Comparison of ENCODE assay signal across 35 mouse cellular contexts in genomic region chr11:21346020-21346419, GRCm38 (mm10).
"Had no signal": no experiment of that assay in that cellular context is flagged by ENCODE, and none has a peak within 500 bp of the region (broad histone marks: within the 10 kb centered on the region; RNA-seq: fewer than 3 reads in every experiment).

No protein-coding gene starts in this region.

- H3K4me1 ChIP-seq: heart, embryonic 12.5 days; heart, embryonic 15.5 days; hindbrain, embryonic 10.5 days; hindbrain, embryonic 12.5 days; hindbrain, embryonic 13.5 days; hindbrain, embryonic 15.5 days; intestine, embryonic 15.5 days; kidney, embryonic 15.5 days had no signal

- H3K9me3 ChIP-seq: heart, embryonic 10.5 days; heart, embryonic 12.5 days; heart, embryonic 13.5 days; heart, embryonic 15.5 days; hindbrain, embryonic 10.5 days; hindbrain, embryonic 12.5 days; hindbrain, embryonic 13.5 days; hindbrain, embryonic 15.5 days; intestine, embryonic 15.5 days; kidney, embryonic 15.5 days had no signal

- H3K4me3 ChIP-seq: heart, adult 2 months; heart, embryonic 10.5 days; heart, embryonic 12.5 days; heart, embryonic 13.5 days; heart, embryonic 15.5 days; hindbrain, embryonic 10.5 days; hindbrain, embryonic 12.5 days; hindbrain, embryonic 13.5 days; hindbrain, embryonic 15.5 days; intestine, embryonic 15.5 days; kidney, embryonic 15.5 days; layer of hippocampus, adult 2 months had no signal

- H3K9ac ChIP-seq: heart, embryonic 12.5 days; heart, embryonic 13.5 days; heart, embryonic 15.5 days; hindbrain, embryonic 12.5 days; hindbrain, embryonic 13.5 days; hindbrain, embryonic 14.5 days; hindbrain, embryonic 15.5 days; intestine, embryonic 15.5 days; kidney, embryonic 15.5 days had no signal

- H3K4me2 ChIP-seq: heart, embryonic 11.5 days; heart, embryonic 12.5 days; heart, embryonic 13.5 days; heart, embryonic 15.5 days; hindbrain, embryonic 12.5 days; hindbrain, embryonic 13.5 days; hindbrain, embryonic 14.5 days; hindbrain, embryonic 15.5 days; intestine, embryonic 15.5 days; kidney, embryonic 15.5 days had no signal

- ATAC-seq: hindbrain, embryonic 16.5 days; hindbrain, postnatal 0 days; inflammation-experienced regulatory T-cells, adult 6 months; intestine, embryonic 15.5 days; intestine, embryonic 16.5 days; intestine, postnatal 0 days had no signal

- DNase-seq: heart, adult 2 months; heart, postnatal 10 days; heart, postnatal 14 days; heart, postnatal 36 days; heart, postnatal 4 days; kidney, adult 11 months; kidney, adult 18-20 months; kidney, adult 2 months; kidney, adult 8-10 months; kidney, adult 9 months; kidney, postnatal 10 days; kidney, postnatal 14 days; kidney, postnatal 25 days; kidney, postnatal 36 days; kidney, postnatal 4 days; layer of hippocampus, adult 9-11 months had no signal

- H3K27ac ChIP-seq: heart, adult 2 months; heart, embryonic 10.5 days; heart, embryonic 13.5 days; heart, embryonic 15.5 days; hindbrain, embryonic 10.5 days; hindbrain, embryonic 12.5 days; hindbrain, embryonic 13.5 days; hindbrain, embryonic 14.5 days; hindbrain, embryonic 15.5 days; hindbrain, postnatal 0 days; intestine, embryonic 15.5 days; kidney, embryonic 15.5 days; kidney, postnatal 0 days; layer of hippocampus, adult 2 months had no signal

- H3K27me3 ChIP-seq: heart, embryonic 12.5 days; heart, embryonic 13.5 days; heart, embryonic 15.5 days; hindbrain, embryonic 12.5 days; hindbrain, embryonic 13.5 days; hindbrain, embryonic 15.5 days; intestine, embryonic 15.5 days; kidney, embryonic 15.5 days had no signal
